Mouse (Mus musculus) erythroblast, embryonic 14.5 days (primary cell): Measurements from ENCODE around the gene Kcna6.

Experiments used
- GATA1 ChIP-seq: IDR thresholded peaks from 2 replicates; pipeline ENCODE4 v1.6.1; 2012; ENCODE audit warnings: low read length, inconsistent platforms, mixed read lengths
- TAL1 ChIP-seq: IDR thresholded peaks from 3 replicates; pipeline ENCODE4 v1.6.1; 2012; ENCODE audit warnings: low read length, inconsistent platforms, mixed read lengths

- TF ChIP-seq GATA1: no peak
- TF ChIP-seq TAL1: no peak
Measured at GRCm38 (mm10) chr6:126728803-126729202, 11.7 kb downstream of the Kcna6 start.
